Comparison of ENCODE assay signal across 1 mouse cellular context in the genomic region with DNA sequence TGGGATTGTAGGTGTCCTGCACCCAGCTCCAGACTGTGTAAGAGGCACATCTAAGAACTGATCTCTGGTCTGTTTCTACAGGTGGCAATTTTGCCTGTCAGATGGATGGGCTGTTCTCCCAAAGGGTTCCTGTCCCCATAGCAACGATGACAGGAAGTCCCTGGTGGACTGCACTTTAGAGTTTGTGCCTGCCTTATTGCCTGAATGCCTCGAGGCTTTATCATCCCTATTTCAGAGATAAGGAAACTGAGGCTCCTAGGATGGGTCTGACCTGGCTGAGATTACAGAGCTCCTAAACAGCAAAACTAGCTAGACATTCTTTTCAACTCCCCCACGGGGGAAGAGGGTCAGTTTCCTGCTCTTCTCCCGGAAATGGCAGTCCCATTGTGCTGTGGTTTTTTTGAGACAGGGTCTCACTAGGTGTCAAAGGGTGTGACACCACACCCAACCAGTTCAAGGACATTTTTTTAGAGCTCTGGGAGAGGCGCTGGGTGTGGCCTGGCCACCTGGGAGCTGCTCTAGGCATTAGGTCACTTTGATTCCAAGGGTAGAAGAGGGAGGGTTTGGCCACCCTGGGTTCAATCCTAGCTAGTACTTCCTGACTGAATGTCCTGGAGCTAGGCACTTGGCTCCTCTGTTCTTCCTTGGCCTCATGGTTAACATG.
TF ChIP-seq lines count a peak whose summit lies in the region.

No protein-coding gene starts in this region.

TF ChIP-seq in ES-E14, 5 proteins besides CTCF, POLR2A, EP300 and RAD21 (continued from another document):
- TF ChIP-seq ZNF384 (IDR thresholded peaks at IDR 0.05; ENCODE audit: low read depth, low read length) (peak; percentile 94), HCFC1 (IDR thresholded peaks at IDR 0.05; ENCODE audit: borderline replicate concordance, insufficient read depth, low read length) (no peak)
TF ChIP-seq in ES-E14: peak in this region for 2.
